Mouse (Mus musculus) layer of hippocampus, adult 9-10 months (tissue): ENCODE data around the gene Mydgf.

ENCODE experiments used
- DNase-seq: peaks from one replicate; pipeline ENCODE4 v3.0.0; 2022; ENCODE audit warnings: low spot score

The Mydgf gene

DNA sequence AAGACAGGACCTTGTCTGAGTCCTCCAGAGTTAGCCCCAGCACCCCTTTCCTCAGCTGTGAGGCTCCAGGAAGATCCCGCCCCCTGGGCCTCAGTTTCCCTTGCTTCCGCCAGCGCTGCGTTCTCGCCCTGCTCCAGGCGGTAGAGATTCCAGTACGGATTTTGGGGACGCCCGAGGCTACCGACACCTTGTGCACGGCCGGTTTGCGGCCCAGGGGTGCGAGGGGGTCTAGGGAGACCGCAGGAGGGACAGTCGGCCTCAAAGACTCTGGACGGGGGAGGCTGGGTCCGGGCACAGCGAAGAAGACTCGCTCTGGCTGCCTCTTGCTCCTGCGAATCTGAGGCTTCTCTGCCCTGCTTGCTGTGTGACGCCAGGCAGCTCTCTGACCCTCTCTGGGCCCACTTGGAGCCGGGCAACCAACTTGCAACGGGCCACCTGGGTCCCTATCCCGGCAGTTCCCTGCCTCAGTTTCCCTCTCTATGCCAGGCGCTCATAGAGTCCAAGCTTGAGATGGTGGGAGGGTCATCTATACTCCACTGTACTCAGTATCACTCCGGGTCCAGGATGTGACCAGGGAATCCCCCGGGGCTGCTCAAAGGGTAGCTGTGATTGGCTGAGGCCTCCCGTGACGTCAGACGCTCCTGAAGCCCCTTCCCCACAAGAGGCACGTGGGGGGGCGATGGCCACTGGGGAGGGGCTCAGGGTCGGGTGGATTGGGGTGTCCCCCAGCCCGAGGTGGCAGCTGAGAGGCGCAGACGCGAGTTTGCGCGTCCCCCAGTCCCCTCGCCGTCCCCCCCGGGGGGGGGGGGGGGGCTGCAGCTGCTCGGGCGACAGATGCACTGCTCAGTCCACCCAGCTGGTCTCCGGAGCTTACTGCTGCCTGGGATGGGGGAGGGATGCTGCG, 41.8 kb downstream of the Mydgf start:
- no peak for DNase-seq

DNA sequence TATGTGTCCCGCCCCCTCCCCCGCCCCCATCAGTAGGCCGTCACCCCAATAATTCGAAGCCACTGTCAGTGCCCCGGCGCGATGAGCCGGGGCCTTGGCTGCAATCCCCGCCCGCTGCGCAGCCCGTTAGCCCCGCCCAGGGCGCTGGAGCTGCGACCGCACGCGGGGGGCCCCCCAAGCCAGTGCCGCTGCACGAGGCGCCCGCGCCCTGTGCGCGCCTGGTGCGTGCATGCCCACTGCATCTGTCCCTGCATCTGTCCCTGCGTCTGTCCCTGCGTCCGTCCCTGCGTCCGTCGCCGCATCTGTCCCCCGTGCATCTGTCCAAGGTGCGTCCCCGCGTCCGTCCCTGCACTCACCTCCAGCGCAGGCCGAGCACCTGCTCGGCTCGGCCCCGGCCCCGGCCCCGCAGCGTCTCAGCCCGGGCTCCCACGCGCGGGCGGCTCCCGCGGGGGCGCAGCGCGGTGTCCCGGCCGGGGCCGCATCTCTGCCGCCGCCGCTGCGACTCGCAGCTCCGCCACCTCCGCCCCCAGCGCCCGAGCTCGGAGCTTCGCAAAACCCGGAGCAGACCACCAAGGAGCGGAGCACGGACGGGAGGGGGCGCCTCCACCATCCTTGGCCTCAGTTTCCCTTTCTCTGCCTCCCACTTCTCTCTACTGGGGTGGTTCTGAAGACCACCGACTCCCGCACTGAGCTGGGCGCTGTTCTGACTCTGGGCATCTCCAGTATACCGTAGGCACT, 43.7 kb downstream of the Mydgf start, which contains the start of gene Sema6b:
Gene Sema6b, minus strand, starts transcription at position 486 of the 738 bp plus-strand sequence.
- no peak for DNase-seq

DNA sequence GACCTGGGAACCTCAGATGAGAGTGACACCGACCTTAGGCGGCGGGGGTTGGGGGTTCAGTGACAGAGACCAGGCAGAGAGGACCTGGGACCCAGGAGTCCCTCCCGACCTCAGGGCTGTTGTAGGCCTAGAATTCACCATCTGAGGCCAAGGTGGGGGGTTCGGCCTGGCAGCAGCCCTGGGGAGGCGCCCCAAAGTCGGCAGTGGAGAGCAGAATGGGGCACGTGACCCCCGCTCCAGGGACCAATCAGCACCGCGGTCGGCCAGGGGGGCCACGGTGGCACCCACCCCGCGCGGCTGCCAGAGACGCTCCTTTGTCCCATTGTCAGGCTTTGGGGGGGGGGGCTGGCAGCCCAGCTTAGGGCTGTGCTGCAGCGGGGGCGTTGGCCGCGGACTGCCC, 44.4 kb downstream of the Mydgf start:
- DNase-seq = no peak

DNA sequence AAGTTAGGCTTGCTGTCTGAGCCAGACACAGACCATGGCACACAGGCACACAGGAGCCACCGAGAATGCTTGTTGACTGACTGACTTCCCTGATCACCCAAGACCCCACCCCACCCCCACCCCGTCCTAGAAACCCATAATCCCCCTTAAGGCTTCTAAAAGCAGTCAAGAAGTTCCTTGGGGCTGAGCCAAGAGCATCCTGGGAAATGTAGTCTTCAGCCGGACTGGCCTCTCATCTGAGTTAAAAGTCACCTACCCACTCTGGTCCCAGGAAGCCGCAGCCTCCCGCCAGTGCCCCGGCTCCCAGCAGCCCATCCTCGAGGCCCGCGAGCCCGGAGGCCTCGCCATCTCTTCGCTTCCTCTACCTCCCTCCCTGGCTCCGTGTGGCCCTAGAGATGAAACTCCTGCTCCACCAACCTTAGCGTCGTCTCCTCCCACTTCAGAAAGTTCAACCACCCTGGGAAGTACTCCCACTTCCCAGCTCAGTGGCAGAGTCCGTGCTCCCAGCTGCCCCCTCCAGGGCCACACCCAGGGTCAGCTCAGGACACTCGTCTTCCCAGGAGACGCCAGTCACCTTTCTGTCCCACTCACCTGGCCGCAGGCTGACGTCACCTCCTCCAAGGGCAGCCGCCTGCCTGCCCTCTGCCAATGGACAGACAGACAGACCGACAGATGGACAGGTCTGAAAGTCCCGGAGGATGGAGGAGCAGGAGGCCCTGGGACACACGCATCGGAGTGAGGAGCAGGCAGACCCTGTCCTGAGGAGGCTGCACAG, 45.7 kb downstream of the Mydgf start:
- DNase-seq = no peak

DNA sequence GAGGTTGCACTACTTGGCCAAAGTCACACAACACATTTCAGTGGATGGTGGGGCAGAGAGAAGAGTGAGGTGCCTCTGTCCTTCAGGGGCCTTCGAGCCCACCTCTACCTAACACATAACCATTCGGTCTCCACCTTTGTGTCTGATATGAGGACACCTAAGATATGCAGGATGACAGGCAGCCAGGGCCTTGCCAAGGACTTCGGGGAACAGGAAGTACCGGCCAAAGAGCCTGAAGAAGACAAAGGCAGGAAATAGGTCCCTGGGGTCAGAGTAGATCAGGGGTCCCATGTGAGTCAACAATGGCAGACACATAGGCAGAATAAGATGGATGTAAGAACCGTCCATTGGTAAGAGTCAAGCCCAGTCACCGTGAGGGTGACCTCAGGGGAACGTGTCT, 47.2 kb downstream of the Mydgf start:
- DNase-seq = no peak

DNA sequence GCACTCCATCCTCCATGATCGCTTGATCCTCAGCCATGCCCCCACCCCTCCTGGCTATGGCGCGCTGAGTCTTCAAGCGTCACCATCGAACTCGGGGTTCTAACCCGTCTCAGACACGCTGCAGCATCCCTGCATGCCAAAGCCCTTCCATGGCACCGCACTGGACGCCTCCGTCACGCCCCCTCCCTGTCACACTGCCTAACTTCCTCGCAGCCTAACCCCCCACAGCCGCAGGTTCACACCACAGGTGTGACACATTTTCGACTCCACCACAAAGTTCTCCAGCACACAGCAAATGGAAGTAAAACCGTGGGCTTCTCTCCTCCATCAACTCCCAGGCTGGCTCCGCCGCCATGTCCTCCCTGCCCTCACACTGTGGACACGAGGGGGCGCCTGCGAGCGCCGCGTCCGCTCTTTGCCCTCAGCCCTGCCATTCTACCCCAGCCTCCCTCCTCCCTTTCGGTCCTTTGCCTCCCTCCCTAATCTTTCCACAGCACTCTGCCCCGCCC, 49.2 kb downstream of the Mydgf start:
- no peak for DNase-seq

DNA sequence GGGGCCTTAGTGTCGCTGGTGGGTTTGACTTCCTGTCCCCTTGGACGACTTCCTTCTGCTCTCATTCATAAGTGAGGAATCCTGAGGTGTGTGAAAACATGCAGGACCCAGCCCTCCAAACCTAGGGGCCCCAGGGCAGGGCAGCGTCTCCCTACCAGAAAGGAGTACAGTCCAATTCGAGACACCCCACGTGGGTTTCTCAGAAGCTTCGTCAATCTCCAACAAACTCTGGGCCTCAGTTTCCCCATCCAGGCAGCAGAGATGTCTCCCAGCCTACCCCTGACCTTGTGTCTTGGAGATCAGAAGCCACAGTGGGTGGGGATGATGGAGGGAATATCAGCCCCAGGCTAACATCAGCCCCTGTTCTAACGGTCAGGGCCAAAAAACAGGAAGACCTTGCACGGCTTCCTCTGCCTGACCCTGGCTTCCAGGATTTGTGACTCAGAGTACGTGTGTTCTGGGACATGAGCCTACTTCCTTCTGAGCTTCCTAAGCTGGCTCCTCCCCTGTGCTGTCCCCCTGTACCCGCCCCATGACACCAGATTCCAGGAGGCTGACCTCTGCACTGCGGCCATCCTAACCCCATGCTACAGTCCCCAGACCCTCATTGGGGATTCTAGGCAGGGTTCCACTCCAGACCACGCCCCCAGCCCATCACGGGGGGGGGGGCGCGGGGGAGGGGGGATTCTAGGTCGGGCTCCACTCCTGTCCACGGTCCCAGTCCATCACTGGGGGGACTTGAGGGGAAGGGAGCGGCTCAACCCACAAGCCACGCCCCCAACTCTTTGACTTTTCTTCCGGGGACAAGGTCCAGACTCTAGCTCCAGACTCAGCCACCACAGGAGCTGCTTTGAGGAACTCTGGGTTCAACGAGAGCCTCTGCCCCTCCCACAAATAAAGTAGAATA, 50.0 kb downstream of the Mydgf start:
- no peak for DNase-seq

DNA sequence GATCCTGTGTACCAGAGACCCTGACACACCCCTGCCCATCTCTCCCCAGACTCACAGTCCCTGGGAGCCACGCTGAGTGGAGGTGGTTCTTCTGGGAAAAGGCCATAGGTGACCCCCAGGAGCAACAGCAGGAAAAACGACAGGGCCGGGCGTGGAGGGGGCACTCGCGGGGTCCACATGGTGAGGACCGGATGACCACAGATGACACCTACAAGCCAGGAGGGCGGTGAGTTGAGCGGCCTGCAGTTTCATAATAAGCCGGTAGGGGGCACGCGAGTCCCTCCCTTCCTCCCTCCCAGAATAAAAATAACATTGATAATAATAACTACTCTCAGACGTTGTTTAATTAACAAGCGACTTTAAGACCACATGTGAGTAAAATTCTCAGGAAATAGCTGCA, 51.1 kb downstream of the Mydgf start:
- DNase-seq = no peak

DNA sequence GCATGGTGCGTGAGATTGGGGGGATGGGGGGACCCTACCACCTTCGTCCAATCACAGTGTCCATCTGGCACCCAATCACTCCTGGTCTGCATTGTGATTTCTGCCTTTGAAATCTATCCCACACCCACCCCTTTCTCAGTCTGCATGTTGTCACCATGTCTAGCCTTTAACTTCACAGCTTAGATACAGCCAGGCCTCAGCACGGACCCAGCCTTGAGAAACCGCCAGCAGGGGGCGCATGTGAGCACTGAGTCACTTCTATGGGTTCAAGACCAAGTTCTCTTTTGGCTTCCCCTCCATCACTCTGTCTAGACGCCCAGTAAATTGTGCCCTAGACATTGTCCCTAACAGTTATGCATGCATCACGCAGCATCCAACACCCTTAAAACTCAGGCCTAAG, 51.9 kb downstream of the Mydgf start:
- DNase-seq = no peak

DNA sequence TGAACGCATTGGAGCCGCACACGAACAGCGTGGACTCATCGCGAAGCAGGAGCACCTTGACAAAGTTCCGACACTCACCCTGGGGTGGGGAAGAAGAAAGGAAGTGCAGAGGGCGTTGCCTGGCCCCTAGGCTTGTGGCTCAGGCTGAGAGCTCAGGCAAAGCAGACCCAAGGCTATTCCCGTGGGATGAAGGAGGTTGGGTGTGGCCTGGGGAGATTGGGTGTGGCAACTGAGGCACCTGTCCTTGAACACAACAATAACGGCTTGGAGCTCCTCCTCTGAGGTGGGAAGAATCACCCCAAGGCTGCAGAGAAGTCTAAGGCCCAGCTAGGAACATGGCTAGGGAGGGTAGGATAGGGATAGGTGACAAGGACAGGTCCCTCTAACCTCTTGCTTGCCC, 52.6 kb downstream of the Mydgf start:
- DNase-seq = no peak

DNA sequence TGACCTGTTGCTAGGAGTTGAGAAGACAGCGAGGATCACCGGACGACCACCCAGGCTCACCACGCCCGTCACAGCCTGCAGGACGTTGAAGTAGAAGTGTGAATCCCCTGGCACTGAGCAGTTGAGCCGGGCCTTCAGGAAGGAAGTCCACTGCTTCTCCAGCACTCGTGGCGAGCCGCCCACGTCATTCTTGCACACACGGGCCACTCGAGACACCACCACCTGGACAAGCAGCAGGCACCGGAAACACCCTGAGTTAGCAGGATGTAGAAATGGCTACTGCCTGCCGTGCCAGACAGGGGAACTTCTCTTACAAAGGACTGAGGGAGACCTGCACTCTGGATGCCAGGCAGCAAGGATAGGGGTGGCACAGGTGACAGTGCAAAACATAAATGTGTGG, 55.5 kb downstream of the Mydgf start:
- DNase-seq = no peak

DNA sequence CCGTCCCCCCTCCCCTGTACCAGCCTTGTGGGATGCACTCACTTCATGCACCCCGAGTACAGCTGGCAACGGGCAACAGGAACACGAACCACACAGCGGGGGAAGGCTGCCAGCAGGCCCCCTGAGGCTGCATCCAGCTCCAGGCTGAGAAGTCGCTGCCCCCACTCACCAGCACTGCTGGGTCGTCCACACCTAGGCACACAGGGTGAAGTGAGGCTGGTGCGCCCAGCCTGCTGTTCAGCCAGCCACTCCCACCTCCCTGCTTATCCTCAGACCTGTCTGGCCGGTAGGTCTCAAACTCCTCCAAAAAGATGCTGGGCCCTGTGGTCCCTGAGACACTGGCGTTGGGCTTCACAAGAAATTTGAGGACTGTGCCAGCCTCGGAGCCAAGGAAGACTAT, 57.5 kb downstream of the Mydgf start:
- no peak for DNase-seq
